Mouse (Mus musculus) heart, embryonic 10.5 days (tissue): ENCODE measurements around the gene Pbp2. TPM values are rescaled to one million over a fixed set of nuclear protein-coding genes. Genes with fewer than 3 reads are reported as not detected.

Experiments used
- DNase-seq: peaks from one replicate; pipeline ENCODE4 v3.0.0-alpha.2; 2017; ENCODE audit warnings: low spot score
- H3K27ac ChIP-seq: fragments of 300-500 bp; sonication (generic); 2 replicates; pipeline ENCODE4 v1.5.1; 2016; ENCODE audit warnings: mild to moderate bottlenecking
- H3K27me3 ChIP-seq: fragments of 300-500 bp; sonication (generic); 2 replicates; pipeline ENCODE4 v1.6.1; 2016; ENCODE audit warnings: mild to moderate bottlenecking; ENCODE audit not compliant: poor library complexity, insufficient read depth, severe bottlenecking
- H3K36me3 ChIP-seq: fragments of 300-500 bp; sonication (generic); 2 replicates; pipeline ENCODE4 v1.6.1; 2016; ENCODE audit warnings: mild to moderate bottlenecking, moderate library complexity
- H3K4me1 ChIP-seq: fragments of 300-500 bp; sonication (generic); 2 replicates; pipeline ENCODE4 v1.6.1; 2016; ENCODE audit warnings: mild to moderate bottlenecking
- H3K4me3 ChIP-seq: fragments of 300-500 bp; sonication (generic); 2 replicates; pipeline ENCODE4 v1.5.1; 2016; ENCODE audit warnings: mild to moderate bottlenecking, moderate library complexity
- H3K9me3 ChIP-seq: fragments of 300-500 bp; sonication (generic); 2 replicates; pipeline ENCODE4 v1.6.1; 2016; ENCODE audit warnings: mild to moderate bottlenecking, moderate library complexity
- WGBS: fragments of 180-500 bp; shearing (Covaris S2); methylation state at CpG from one replicate; pipeline ENCODE4 v1.1.7; 2016; 5-methylcytosine and 5-hydroxymethylcytosine counted together
- polyA plus RNA-seq: library from polyadenylated mRNA; unstranded; fragments of >200 nt; fragmentation: Nextera tagmentation; extraction: Ambion mirVana; gene quantifications from 2 replicates; pipeline ENCODE4 v1.2.1, GENCODE M21; 2016

Pbp2 gene
- polyA plus RNA-seq, 1 experiment from 2014 or later: 0.16 TPM

- Histone ChIP-seq H3K27ac (no peak overlapping the region), H3K4me1 (no peaks in the 10 kb centered on the region), H3K4me3 (no peak overlapping the region), H3K27me3 (peaks cover 8% of the 10 kb centered on the region; the same call in 1 of the 2 replicates), H3K9me3 (no peaks in the 10 kb centered on the region), H3K36me3 (no peaks in the 10 kb centered on the region)
- 73% methylated on average over 17 of the region's 17 CpGs for WGBS
- no peak for DNase-seq
These were observed 13.9 kb downstream of the Pbp2 start for GRCm38 (mm10) chr6:135296267-135296666.

DNA sequence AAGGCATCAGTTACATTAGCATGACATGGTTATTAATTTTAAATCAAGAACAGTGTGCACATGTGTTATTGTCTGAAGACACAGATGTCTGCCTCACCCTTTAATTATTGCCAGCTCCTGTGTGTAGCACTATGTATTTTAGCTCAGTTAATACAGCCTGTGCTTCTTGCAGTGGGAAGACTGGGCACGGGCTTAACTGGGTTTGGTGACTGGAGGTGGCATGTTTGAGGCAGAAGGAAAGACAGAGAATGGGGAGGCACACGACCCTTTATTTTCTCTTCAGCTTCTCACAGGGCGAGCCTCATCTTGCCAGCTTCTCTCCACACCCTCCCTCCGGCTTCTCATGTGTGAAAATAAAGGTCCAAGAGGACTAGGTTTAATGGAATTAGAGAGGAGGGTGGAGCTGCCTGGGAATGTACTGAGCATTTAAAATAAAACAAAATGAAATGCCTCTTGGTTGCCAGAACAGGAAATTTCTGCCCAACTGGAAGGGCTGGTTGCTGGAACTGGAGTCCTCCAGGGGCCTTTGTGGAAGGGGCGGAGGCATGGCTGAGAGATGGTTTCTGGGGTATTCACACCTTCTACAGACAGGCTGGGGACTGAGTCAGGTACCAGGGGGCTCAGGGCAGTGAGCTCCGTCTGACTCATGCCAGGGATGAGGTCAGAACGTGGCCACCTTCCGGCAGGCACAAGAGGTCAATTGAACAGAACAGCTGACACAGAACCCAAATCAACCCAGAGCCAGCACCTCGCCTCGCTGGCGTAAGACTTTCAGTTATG is 14.9 kb downstream of the Pbp2 start:
- 74% methylated on average over 11 of the region's 11 CpGs for WGBS
- Histone ChIP-seq H3K4me3 (no peak overlapping the region), H3K9me3 (no peaks in the 10 kb centered on the region), H3K4me1 (no peaks in the 10 kb centered on the region), H3K36me3 (no peaks in the 10 kb centered on the region), H3K27me3 (peaks cover 8% of the 10 kb centered on the region; the same call in 1 of the 2 replicates), H3K27ac (no peak overlapping the region)
- no peak for DNase-seq

DNA sequence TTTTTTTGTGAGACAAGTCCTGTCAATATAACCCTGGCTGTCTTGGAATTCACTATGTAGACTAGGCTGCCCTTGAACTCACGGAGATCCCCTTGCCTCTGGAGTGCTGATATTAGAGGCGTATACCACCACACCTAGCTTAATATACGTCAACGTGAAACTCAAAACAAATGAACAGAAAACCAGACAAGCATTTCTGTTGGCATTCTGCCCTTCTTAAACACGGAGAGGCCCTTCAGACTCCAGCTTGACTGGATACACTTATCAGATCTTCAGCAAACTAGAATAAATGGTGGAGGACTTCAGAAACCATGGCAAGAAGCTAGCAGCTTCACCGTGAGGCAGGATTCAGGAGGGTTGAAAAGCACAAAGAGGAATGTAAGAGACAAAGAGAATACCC is 16.1 kb downstream of the Pbp2 start:
- DNase-seq: no peak
- Histone ChIP-seq H3K27me3 (peaks cover 8% of the 10 kb centered on the region; the same call in 1 of the 2 replicates), H3K27ac (no peak overlapping the region), H3K36me3 (no peaks in the 10 kb centered on the region), H3K4me3 (no peak overlapping the region), H3K4me1 (no peaks in the 10 kb centered on the region), H3K9me3 (no peaks in the 10 kb centered on the region)
- 83% methylated on average over 6 of the region's 6 CpGs for WGBS

GRCm38 (mm10) chr6:135292391-135292790 is 17.8 kb downstream of the Pbp2 start:
- WGBS: 65% methylated on average over 4 of the region's 4 CpGs
- no peak overlapping the region for H3K4me3 ChIP-seq
- DNase-seq: no peak

GRCm38 (mm10) chr6:135279856-135280255 is 30.3 kb downstream of the Pbp2 start:
- WGBS: 48% methylated on average over 10 of the region's 10 CpGs
- H3K9me3 ChIP-seq: no peaks in the 10 kb centered on the region
- H3K27ac ChIP-seq: no peak overlapping the region
- no peak overlapping the region for H3K4me3 ChIP-seq
- no peaks in the 10 kb centered on the region for H3K36me3 ChIP-seq
- DNase-seq: no peak
- peaks cover 9% of the 10 kb centered on the region for H3K4me1 ChIP-seq
- no peaks in the 10 kb centered on the region for H3K27me3 ChIP-seq

More at GRCm38 (mm10) chr6:135292391-135292790, 17.8 kb downstream of the Pbp2 start:
- no peaks in the 10 kb centered on the region for H3K9me3 ChIP-seq
- H3K27ac ChIP-seq: no peak overlapping the region
- no peaks in the 10 kb centered on the region for H3K36me3 ChIP-seq
- no peaks in the 10 kb centered on the region for H3K4me1 ChIP-seq
- H3K27me3 ChIP-seq: peaks cover 8% of the 10 kb centered on the region; the same call in 1 of the 2 replicates

- WGBS: 71% methylated on average over 5 of the region's 5 CpGs
- Histone ChIP-seq H3K27me3 (no peaks in the 10 kb centered on the region), H3K4me1 (peaks cover 13% of the 10 kb centered on the region), H3K4me3 (no peak overlapping the region), H3K36me3 (no peaks in the 10 kb centered on the region), H3K9me3 (no peaks in the 10 kb centered on the region), H3K27ac (no peak overlapping the region)
- no peak for DNase-seq
These were observed 30.9 kb downstream of the Pbp2 start for GRCm38 (mm10) chr6:135279286-135279685.

DNA sequence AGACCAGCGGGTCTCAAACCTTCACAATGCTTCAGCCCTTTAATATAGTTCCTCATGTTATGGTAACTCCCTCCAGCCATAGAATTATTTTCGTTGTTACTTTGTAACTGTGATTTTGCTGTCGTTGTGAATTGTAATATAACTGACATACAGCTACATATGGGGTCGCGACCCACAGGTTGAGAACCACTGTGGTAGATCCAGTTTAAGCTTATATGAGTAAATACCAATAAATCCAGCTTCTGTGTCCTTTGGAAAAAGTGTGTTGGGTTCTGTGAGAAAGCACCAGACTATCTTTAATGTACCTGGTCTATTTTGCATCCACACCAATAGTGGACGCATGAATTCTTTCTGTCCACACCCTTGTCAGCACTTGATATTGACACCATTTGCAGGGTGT is 31.9 kb downstream of the Pbp2 start:
- H3K27ac ChIP-seq: no peak overlapping the region
- no peak overlapping the region for H3K4me3 ChIP-seq
- H3K4me1 ChIP-seq: peaks cover 13% of the 10 kb centered on the region
- no peaks in the 10 kb centered on the region for H3K9me3 ChIP-seq
- WGBS: 84% methylated on average over 6 of the region's 6 CpGs
- no peak for DNase-seq
- H3K36me3 ChIP-seq: no peaks in the 10 kb centered on the region
- H3K27me3 ChIP-seq: no peaks in the 10 kb centered on the region

DNA sequence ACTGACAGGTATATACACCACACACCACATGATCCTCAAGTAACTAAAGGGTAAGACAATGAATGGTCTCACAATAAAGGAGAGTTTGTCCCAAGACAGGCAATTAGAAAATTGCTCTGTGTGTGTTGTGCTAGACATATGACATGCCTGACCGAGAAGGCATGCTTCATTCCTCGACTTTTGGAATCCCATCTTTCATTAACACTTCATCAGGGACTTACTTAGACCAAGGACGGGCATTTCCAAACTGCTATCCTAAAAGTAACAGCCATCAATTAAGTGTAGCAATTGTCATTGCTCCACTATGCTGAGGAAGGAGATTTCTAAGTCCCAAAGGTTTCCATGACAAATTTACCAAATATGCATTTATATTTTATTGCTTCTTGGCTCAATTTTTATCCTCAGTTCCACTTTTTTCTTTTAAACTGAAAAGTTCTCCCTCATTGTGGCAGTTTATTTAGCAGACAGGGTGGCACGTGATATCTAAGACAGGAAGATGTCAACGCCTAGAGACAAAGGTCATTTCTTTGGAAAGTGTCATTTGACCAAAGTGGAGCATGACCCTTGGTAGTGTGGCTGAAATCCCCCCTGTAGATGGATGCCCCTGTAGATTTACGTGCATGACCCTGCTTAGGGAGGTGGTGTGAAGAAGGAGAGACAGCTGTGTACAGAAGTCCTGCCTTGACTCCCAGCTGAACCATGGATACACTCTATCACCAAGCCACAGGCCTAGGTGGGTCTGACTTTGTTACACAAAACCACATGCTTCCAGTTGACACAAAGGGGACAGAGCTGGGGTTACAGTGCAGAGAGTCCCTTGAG is 33.5 kb downstream of the Pbp2 start:
- WGBS: 60% methylated on average over 6 of the region's 6 CpGs
- DNase-seq: no peak
- H3K27ac ChIP-seq: no peak overlapping the region

GRCm38 (mm10) chr6:135275231-135275630 is 35.0 kb downstream of the Pbp2 start:
- H3K4me3 ChIP-seq: no peak overlapping the region
- H3K36me3 ChIP-seq: no peaks in the 10 kb centered on the region
- peaks cover 25% of the 10 kb centered on the region for H3K4me1 ChIP-seq
- no peaks in the 10 kb centered on the region for H3K9me3 ChIP-seq
- DNase-seq: no peak
- no peaks in the 10 kb centered on the region for H3K27me3 ChIP-seq
- WGBS: 48% methylated on average over 4 of the region's 4 CpGs
- 0 out of 2 replicates have a peak overlapping the region, but pooled peaks have one; percentile 47 for H3K27ac ChIP-seq

More for the DNA sequence above, 33.5 kb downstream of the Pbp2 start:
- H3K27me3 ChIP-seq: no peaks in the 10 kb centered on the region
- no peaks in the 10 kb centered on the region for H3K36me3 ChIP-seq
- H3K4me3 ChIP-seq: no peak overlapping the region
- no peaks in the 10 kb centered on the region for H3K9me3 ChIP-seq
- H3K4me1 ChIP-seq: peaks cover 18% of the 10 kb centered on the region

- Histone ChIP-seq H3K27ac (no peak overlapping the region), H3K27me3 (no peaks in the 10 kb centered on the region), H3K4me3 (no peak overlapping the region), H3K4me1 (peaks cover 29% of the 10 kb centered on the region), H3K36me3 (no peaks in the 10 kb centered on the region), H3K9me3 (no peaks in the 10 kb centered on the region)
- no peak for DNase-seq
- 84% methylated on average over 6 of the region's 6 CpGs for WGBS
These were observed 37.1 kb downstream of the Pbp2 start for GRCm38 (mm10) chr6:135273066-135273465.

- no peak for DNase-seq
- Histone ChIP-seq H3K27ac (no peak overlapping the region), H3K4me1 (peaks cover 30% of the 10 kb centered on the region), H3K36me3 (no peaks in the 10 kb centered on the region), H3K4me3 (no peak overlapping the region), H3K9me3 (no peaks in the 10 kb centered on the region), H3K27me3 (no peaks in the 10 kb centered on the region)
- 73% methylated on average over 2 of the region's 2 CpGs for WGBS
These were observed 38.4 kb downstream of the Pbp2 start for GRCm38 (mm10) chr6:135271761-135272160.

DNA sequence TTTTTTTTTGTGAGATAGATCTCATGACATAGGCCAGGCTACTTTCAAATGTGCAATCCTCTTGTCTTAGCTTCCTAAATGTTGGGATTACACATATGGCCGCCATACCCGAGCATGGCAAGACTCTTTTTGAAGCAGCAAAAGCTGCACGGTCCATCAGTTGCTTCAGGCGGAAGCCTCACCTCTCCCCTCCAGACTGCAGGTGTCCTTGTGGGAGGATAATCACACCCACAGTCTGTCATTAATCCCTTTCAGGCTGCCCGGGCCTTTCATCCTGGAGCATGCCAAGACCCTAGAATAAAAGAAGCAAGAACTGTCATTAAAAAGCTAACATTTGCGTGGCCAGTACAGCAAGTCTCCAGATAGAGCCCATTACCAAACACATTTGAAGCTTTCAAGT is 40.6 kb downstream of the Pbp2 start:
- Histone ChIP-seq H3K27ac (no peak overlapping the region), H3K27me3 (no peaks in the 10 kb centered on the region), H3K36me3 (no peaks in the 10 kb centered on the region), H3K4me3 (no peak overlapping the region), H3K4me1 (peaks cover 27% of the 10 kb centered on the region), H3K9me3 (no peaks in the 10 kb centered on the region)
- 69% methylated on average over 6 of the region's 6 CpGs for WGBS
- no peak for DNase-seq

DNA sequence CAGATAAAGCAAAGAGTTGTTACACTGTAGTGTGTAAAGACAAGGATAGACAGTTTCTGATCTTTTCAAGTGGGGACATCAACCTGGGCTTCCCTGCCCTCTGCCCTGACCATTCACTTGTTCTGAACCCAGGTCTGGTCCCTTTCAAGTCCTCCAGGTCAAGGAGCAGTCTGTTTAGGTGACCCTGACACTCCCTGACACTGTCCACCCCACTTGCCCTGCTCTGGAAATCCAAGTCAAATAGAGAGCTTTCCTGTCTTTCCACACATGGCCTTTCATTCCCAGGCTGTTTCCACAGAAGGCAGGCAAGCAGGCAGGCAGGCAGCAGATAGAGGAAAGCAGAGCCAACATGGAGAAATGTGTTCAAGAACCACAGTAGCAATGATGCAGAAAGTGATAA is 41.8 kb downstream of the Pbp2 start:
- H3K9me3 ChIP-seq: no peaks in the 10 kb centered on the region
- H3K4me1 ChIP-seq: peaks cover 26% of the 10 kb centered on the region
- H3K27ac ChIP-seq: no peak overlapping the region
- H3K27me3 ChIP-seq: no peaks in the 10 kb centered on the region
- H3K4me3 ChIP-seq: no peak overlapping the region
- no peaks in the 10 kb centered on the region for H3K36me3 ChIP-seq
- no peak for DNase-seq
